Mouse (Mus musculus): ENCODE data around the gene Dpp4.

Dpp4 gene

GRCm38 (mm10) chr2:62412081-62412821 lies at the start of gene Dpp4:
Gene Dpp4 (minus strand): TSS chr2:62412231.
- DNase-seq (ENCODE audit: low spot score) = no peak

- DNase-seq (ENCODE audit: low spot score) = no peak
Measured at GRCm38 (mm10) chr2:62460815-62461450, 48.9 kb upstream of the Dpp4 start.

GRCm38 (mm10) chr2:62460231-62460710 lies 48.2 kb upstream of the Dpp4 start:
- DNase-seq (ENCODE audit: low spot score) = no peak

GRCm38 (mm10) chr2:62459241-62460174 lies 47.5 kb upstream of the Dpp4 start:
- no peak for DNase-seq (ENCODE audit: low spot score)

DNA sequence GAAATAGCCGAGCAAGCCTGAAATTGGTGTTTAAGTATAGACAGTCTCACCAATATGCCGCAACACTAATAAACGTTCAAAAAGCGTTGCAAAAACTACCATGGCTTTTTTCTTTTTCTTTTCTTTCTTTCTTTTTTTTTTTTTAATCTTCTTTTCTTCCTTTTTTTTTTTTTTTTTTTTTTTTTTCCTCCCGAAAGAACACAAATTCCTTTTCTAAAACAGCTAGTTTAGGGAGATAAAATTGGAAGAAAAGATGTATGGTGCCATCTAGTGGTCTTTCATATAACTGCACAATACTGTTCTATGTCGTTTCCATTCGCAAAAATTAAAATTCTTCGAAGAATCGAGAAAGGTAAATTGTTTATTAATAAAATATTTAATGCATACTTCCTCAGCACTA lies 46.0 kb upstream of the Dpp4 start:
- no peak for DNase-seq (ENCODE audit: low spot score)

GRCm38 (mm10) chr2:62454991-62455390 lies 43.0 kb upstream of the Dpp4 start:
- no peak for DNase-seq (ENCODE audit: low spot score)

DNA sequence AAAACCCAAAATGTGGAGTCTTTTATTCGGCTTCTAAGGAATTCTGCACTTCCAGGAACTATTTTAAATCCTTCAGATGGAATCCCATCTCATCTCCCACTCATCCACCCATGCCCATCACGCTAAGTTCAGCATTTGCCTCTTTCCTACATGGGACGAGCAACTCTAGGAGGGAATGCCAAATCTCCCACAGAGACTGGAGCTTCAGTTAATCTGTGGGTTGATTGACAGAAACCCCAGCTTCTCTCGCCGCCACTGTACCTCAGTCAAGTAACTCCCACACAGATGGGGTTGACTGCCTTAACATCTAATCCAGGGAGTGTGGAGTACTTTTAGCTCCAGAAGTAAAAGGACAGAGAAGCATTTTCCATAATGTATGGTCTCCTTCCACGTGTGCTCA lies 42.0 kb upstream of the Dpp4 start:
- no peak for DNase-seq (ENCODE audit: low spot score)

GRCm38 (mm10) chr2:62450364-62450763 lies 38.3 kb upstream of the Dpp4 start:
- no peak for DNase-seq (ENCODE audit: low spot score)

DNA sequence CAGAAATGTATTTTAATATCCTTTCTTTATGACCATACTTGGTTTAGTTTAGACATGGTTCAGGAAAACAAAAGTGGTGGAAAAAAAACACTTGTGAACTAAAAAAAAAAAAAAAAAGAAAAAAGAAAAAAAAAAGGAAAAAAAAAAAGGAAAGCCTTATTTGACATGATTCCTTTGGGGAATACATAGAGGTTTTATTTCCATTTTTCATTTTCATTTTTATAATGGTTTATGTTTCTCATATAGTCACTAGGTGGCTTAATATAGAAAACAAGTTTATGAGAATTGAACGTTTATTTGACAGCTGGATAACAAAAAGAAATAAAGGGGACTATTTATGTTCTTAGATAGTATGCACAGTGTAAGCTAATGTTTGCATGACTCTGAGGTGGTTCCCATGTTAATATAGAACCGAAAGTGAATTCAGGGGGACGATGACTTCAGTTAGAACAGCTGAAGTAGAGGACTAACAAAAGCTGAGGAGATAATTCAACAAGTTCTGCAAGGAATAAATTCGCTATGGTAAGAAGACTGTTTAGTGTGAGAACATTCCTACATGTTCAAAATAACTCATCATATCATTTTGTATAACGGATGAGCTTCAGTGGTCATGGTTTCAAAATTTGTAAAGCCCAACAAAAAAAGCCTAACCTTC lies 37.8 kb upstream of the Dpp4 start:
- no peak for DNase-seq (ENCODE audit: low spot score)

DNA sequence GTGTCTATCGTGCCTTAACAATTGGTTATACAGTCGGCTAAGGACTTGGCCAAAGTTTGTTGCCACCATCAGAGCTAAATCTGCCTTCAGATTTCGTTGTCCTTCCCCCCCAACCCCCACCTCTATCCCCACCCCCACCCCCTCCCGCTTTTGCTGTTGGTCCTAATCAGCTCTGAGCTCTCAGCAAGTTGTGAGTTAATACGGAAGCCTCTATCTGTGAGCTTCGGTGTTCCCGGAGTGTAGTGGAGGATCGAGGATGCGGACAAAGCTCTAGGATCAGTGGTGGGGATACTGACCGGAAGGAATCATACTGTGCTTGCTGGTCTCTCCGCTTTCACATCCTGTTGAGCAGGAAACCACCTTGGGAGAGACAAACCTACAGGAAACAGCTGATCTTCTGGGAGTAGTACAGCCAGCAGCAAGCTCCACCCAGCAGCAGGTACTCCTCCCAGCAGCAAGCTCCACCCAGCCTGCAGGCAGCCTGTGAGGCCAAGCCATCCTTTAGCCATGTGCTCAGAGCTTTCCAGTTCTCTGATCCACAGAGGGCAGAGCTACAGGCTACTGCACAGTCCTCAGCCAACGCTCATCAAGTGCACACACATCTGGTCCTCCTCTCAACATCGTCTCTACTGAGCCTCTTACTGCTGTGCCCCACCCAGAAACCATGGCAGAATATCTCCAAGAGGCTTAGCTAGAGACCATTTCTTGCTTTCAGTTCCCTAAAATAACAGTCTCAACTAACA lies 28.9 kb upstream of the Dpp4 start:
- DNase-seq (ENCODE audit: low spot score) = no peak

- DNase-seq (ENCODE audit: low spot score) = no peak
Measured at GRCm38 (mm10) chr2:62440083-62440482, 28.1 kb upstream of the Dpp4 start.

DNA sequence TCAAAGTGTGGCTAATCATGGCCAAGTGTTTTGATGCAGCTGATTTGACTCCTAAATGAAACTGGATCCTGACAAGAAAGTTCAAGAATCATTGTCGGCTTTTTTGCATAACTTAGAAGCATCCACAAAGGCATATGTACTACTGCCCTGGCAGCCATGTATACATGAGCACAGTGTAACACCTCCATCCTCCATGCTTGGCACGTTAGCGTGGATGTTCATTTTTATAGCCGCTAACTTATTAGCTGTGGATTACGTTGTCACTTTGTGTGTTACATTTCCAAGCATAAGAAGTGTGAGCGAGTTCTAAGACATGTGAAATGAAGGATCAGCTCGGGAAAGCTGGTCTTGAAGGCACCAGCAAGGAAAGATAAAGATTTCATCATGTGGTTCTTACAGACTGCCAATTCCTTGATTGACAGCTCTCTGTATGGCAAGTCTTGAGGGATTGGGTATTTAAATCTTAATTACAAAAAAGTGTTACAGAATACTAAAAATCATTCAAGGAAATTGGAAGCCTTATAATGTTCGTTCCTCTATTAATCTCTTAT lies 19.3 kb upstream of the Dpp4 start:
- no peak for DNase-seq (ENCODE audit: low spot score)

DNA sequence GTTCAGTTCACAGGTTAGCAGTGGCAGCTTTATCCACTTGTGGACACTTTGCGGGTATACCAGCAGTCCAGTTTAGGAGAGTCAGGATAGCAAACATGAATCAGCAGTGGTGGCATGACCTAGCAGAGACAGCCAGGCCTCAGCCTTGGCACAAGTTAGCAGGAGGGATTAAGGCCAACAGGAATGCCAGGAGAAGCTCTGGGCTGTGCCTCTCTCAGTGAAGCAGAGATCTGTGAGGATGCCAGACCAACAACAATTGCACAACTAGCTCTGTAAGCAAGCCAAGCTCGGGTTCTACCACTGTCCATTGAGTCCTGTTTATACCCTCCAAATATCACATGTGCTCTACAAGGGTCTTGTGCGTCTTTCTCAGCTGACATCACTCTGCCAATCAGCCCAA lies 13.9 kb upstream of the Dpp4 start:
- peak; percentile 14 for DNase-seq (ENCODE audit: low spot score)

DNA sequence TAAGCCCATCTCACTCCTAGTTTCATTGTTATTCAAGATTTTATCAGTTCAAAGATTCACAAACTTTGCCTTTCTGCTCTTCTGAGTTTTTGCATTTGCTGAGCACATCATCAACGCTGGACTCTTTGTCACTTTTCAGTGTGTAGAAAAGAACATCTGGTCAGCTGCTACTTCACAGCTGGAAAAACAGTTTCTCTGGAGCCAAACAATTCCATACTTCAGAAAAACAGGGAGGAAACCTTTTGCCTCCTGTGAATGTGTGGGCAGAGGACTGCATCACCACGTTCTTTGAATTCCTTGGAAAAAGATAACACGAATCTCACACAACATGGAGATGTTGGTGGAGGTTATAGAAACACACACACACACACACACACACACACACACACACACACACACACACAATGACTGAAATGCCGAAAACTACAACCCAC lies 11.3 kb upstream of the Dpp4 start:
- DNase-seq (ENCODE audit: low spot score) = no peak

DNA sequence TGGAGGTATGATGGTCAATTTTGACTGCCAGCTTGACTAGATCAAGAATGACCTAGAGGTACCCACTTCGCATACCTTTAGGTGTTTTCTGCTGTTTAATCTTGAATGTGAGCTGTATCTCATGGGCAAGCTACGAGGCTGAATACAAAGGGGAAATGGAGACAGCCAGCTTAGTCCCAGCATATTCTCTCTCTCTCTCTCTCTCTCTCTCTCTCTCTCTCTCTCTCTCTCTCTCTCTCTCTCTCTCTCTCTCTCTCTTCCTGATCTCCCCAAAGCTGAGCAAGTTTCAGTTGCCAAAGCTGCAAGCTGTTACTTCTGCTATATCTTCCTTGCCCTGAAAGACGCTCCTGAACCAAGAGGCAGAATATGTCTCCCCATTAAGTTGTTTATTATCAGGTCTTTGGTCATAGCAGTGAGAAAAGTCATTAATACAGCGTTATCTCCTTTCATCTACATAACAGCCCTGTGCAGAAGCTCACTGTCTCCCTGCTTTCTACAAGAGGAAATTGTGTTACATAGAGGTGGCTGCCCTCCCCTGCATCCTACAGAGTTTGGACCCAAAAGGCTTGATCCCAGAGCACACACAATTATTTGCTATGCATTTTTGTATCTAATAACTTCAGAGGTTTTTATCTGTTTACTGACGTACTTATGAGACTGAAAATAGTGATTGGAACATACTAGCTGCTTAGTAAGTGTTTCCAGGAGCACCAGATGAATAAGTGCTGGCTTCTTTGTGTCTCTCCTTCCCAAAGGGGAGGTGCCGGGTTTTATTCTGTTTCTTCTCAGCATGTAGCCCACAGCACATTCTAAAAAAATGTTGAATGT lies 10.7 kb upstream of the Dpp4 start:
- DNase-seq (ENCODE audit: low spot score) = no peak

- no peak for DNase-seq (ENCODE audit: low spot score)
Measured at GRCm38 (mm10) chr2:62421229-62421628, 9.2 kb upstream of the Dpp4 start.

GRCm38 (mm10) chr2:62420045-62420444 lies 8.0 kb upstream of the Dpp4 start:
- DNase-seq (ENCODE audit: low spot score) = no peak

- no peak for DNase-seq (ENCODE audit: low spot score)
Measured at GRCm38 (mm10) chr2:62417233-62417632, 5.2 kb upstream of the Dpp4 start.

- no peak for DNase-seq (ENCODE audit: low spot score)
Measured at GRCm38 (mm10) chr2:62411211-62412080, 585 bp downstream of the Dpp4 start.

Measured in ovary, adult 18-20 months (tissue).